Mouse (Mus musculus) ES-Bruce4 (cell line): ENCODE measurements at regions not wholly inside any gene's neighbourhood (a gene's known extent, or its start where the extent isn't known, plus 50 kb on each side); places are given as distances from the start of the nearest gene placed in this dataset.

ENCODE experiments used
- H3K27ac ChIP-seq: 2 replicates; pipeline ENCODE4 v1.5.1; 2012; ENCODE audit warnings: low read length, inconsistent platforms; ENCODE audit not compliant: insufficient read depth
- H3K27me3 ChIP-seq: 2 replicates; pipeline ENCODE4 v1.6.1; 2012; ENCODE audit warnings: mild to moderate bottlenecking, low read length, inconsistent platforms; ENCODE audit not compliant: control insufficient read depth, poor library complexity, insufficient read depth, severe bottlenecking
- H3K36me3 ChIP-seq: 2 replicates; pipeline ENCODE4 v1.6.1; 2012; ENCODE audit warnings: inconsistent platforms, mild to moderate bottlenecking, low read length, moderate library complexity; ENCODE audit not compliant: control insufficient read depth, poor library complexity, insufficient read depth, severe bottlenecking
- H3K4me1 ChIP-seq: one replicate; pipeline ENCODE4 v1.8.1; 2011; ENCODE audit warnings: low read length; ENCODE audit not compliant: control insufficient read depth, insufficient read depth
- H3K4me3 ChIP-seq: 2 replicates; pipeline ENCODE4 v1.5.1; 2011; ENCODE audit warnings: low read depth, mild to moderate bottlenecking, low read length
- H3K9ac ChIP-seq: 2 replicates; pipeline ENCODE4 v1.6.1; 2012; ENCODE audit warnings: low read depth, mild to moderate bottlenecking, inconsistent platforms; ENCODE audit not compliant: poor library complexity, severe bottlenecking
- H3K9me3 ChIP-seq: replicated peaks from 2 replicates; pipeline ENCODE4 v1.6.1; 2012; ENCODE audit warnings: mild to moderate bottlenecking, low read length, inconsistent platforms; ENCODE audit not compliant: control insufficient read depth, poor library complexity, insufficient read depth, severe bottlenecking
- CTCF ChIP-seq: IDR thresholded peaks from one replicate; pipeline ENCODE4 v1.8.1; 2011; ENCODE audit warnings: low read depth, low read length
- EP300 ChIP-seq: IDR thresholded peaks from 2 replicates; pipeline ENCODE4 v1.6.1; 2011; ENCODE audit warnings: low read depth, low read length; ENCODE audit not compliant: insufficient read depth
- POLR2A ChIP-seq: IDR thresholded peaks from one replicate; pipeline ENCODE4 v1.8.1; 2011; ENCODE audit warnings: low read length; ENCODE audit not compliant: insufficient read depth

DNA sequence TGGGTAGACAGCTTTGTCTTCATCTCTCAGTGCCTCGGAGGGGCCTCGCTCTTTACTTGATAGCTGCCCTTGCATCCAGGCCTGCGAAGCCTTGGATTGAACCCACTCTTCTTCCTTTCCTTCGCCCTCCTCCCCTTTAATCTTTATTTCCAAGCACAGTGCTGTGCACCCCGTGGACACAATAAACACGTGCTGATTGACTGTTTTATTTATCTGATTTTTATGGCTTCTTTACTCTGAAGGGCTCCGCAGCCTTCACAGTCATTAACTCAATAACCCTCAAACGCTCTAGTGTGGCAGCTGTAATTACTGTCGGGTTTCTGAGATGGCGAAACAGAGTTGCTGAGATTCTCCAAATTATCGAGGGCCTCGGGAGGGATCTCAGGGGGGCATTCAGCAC, 127.9 kb upstream of the Mphosph6 start:
- TF ChIP-seq CTCF (no peak), POLR2A (no peak), EP300 (no peak)
- Histone ChIP-seq H3K9me3 (no peaks in the 10 kb centered on the region), H3K4me1 (no peaks in the 10 kb centered on the region), H3K36me3 (no peaks in the 10 kb centered on the region), H3K27me3 (no peaks in the 10 kb centered on the region), H3K27ac (no peak overlapping the region), H3K9ac (no peak overlapping the region), H3K4me3 (no peak overlapping the region)

DNA sequence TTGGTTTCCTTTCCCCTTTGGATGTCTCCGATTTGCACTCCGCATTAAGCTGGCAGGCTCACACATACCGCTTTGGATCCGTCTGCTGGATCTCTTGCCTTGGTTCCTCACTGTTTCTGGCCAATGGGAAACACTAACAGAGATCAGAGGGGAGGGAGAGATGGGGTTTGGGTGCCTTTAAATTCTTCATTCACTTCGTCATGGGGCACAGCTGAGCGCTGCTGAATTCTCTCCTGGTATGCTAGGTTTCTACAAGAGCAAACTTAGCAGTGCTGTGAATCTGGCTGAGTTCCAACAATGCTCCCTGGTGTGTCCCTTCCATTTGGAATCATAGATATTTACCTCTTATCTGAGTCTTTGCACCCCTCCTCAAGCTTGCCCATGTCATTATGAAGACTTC, 121.6 kb upstream of the Mphosph6 start:
- no peaks in the 10 kb centered on the region for H3K27me3 ChIP-seq
- H3K9me3 ChIP-seq: no peaks in the 10 kb centered on the region
- no peaks in the 10 kb centered on the region for H3K36me3 ChIP-seq
- no peak overlapping the region for H3K27ac ChIP-seq
- no peaks in the 10 kb centered on the region for H3K4me1 ChIP-seq
- no peak overlapping the region for H3K9ac ChIP-seq
- no peak overlapping the region for H3K4me3 ChIP-seq
- no peak for TF ChIP-seq CTCF
- no peak for TF ChIP-seq EP300
- TF ChIP-seq POLR2A: no peak

DNA sequence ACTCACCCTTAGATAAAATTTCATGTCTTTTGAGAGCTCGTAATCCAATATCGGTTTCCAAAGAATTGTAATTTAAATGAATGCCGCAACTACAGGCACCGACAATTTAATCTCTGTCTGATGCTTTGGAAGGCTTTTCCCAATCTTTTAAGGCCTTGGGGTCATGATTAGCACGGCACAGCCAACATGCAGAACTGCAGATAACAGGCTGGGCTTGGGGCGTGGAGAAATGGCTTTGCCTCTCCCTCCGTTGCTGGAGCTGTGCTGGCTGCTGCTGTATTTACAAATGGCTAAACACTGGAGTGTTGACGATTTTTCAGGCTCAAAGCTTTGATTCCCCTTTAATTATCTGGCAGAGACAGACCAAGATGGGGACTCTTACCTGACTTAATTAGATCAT, 101.3 kb upstream of the Mphosph6 start:
- no peaks in the 10 kb centered on the region for H3K4me1 ChIP-seq
- H3K27me3 ChIP-seq: no peaks in the 10 kb centered on the region
- no peak overlapping the region for H3K27ac ChIP-seq
- H3K4me3 ChIP-seq: no peak overlapping the region
- no peak overlapping the region for H3K9ac ChIP-seq
- H3K9me3 ChIP-seq: no peaks in the 10 kb centered on the region; the same call in 1 of the 2 replicates
- TF ChIP-seq POLR2A: no peak
- no peak for TF ChIP-seq CTCF
- TF ChIP-seq EP300: no peak
- no peaks in the 10 kb centered on the region for H3K36me3 ChIP-seq

DNA sequence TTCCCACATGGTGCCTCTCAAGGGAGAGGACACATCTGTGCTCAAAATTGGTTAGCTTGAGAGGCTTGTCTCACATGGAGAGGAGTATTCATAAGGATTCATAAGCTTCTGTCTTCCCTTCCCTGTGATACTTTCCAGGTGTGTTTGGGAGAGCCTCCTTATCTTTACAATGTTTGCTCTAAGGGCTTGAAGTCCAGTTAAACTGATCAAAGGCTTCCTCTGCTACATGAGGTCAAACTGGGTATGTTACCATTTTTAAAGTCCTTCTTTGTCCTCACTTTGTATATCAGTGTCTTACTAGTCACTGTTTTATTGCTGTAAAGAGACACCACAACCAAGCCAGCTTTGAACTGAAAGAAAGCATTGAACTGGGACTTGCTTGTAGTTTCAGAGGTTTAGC, 98.1 kb upstream of the Mphosph6 start:
- no peak overlapping the region for H3K9ac ChIP-seq

DNA sequence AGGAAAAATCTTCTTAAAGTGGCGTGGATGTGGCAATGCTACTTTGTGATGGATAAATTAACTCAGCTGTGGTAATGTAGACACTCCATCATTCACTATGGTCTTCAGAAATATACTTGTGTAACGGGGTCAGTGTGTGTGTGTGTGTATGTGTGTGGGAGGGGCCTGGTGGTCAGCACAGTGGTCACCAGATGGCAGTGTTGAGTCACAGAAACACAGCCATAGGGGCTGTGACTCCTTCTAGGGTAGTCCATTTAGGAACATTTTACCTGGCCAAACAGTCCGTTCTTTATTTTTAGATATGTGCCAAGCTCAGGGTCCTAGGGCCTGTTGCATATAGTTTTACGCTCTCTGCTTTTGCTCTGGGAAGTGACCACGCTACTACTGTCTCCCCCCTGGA, 96.3 kb upstream of the Mphosph6 start:
- H3K9me3 ChIP-seq: no peaks in the 10 kb centered on the region
- H3K4me3 ChIP-seq: no peak overlapping the region
- H3K27ac ChIP-seq: no peak overlapping the region
- H3K36me3 ChIP-seq: no peaks in the 10 kb centered on the region
- TF ChIP-seq POLR2A (no peak), EP300 (no peak), CTCF (peak; percentile 78)
- H3K4me1 ChIP-seq: peaks cover 4% of the 10 kb centered on the region
- H3K9ac ChIP-seq: no peak overlapping the region
- H3K27me3 ChIP-seq: no peaks in the 10 kb centered on the region

More for the DNA sequence above, 98.1 kb upstream of the Mphosph6 start:
- Histone ChIP-seq H3K9me3 (no peaks in the 10 kb centered on the region; the same call in 1 of the 2 replicates), H3K36me3 (no peaks in the 10 kb centered on the region), H3K27me3 (no peaks in the 10 kb centered on the region), H3K27ac (no peak overlapping the region), H3K4me3 (no peak overlapping the region), H3K4me1 (peaks cover under 1% of the 10 kb centered on the region)
- no peak for TF ChIP-seq EP300

DNA sequence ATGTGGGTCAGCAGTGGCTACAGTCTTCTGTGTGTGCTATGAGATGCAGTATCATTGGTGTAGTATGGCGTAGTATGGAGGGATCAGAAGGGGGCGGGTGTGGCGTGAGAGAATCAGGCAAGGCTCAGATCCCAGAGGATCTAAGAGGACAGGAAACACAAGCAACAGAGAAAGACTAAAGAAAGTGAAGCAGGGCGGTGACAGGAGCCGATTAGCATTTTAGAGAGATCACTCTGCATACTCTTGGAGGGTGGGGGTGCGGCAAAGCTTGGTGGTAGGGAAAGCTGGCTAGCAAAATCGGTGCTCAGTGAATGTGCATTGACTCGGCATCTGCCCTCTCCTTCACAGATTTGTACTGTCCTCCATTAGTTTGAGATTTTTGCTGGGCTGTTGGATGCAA, 93.1 kb upstream of the Mphosph6 start:
- Histone ChIP-seq H3K27me3 (no peaks in the 10 kb centered on the region), H3K9me3 (no peaks in the 10 kb centered on the region), H3K4me1 (peaks cover 4% of the 10 kb centered on the region), H3K36me3 (no peaks in the 10 kb centered on the region), H3K9ac (no peak overlapping the region), H3K27ac (no peak overlapping the region), H3K4me3 (no peak overlapping the region)
- TF ChIP-seq CTCF (no peak), POLR2A (no peak), EP300 (0 out of 2 replicates have a peak, but pooled peaks have one; percentile 37)

DNA sequence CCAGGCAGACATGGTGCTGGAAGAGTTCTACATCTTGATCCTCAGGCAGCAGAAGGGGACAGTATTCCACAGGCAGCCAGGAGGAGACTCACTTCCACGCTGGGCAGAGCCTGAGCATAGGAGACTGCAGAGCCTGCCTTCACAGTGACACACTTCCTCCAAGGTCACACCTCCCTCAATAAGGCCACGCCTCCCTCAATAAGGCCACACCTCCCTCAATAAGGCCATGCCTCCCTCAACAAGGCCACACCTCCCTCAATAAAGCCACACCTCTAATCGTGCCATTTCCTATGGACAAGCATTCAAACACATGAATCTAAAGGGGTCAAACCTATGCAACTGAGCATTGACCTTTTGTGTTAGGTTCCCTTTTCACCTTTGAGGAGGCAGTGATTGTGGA, 88.5 kb upstream of the Mphosph6 start:
- Histone ChIP-seq H3K27me3 (no peaks in the 10 kb centered on the region), H3K9me3 (no peaks in the 10 kb centered on the region), H3K4me3 (no peak overlapping the region), H3K4me1 (peaks cover 4% of the 10 kb centered on the region), H3K9ac (no peak overlapping the region), H3K27ac (no peak overlapping the region), H3K36me3 (no peaks in the 10 kb centered on the region)
- TF ChIP-seq CTCF: no peak
- no peak for TF ChIP-seq POLR2A
- no peak for TF ChIP-seq EP300
